Mouse (Mus musculus): ENCODE measurements around the gene Itgb2. TPM values are rescaled to one million over a fixed set of nuclear protein-coding genes. Genes with fewer than 3 reads are reported as not detected.

Itgb2 gene
- polyA plus RNA-seq, 1 experiment from 2014 or later = 10.3 TPM

- 30% methylated on average over 6 of the region's 6 CpGs for WGBS (ENCODE audit: insufficient replicate concordance)
- Histone ChIP-seq H3K4me2 (peak overlapping the region; percentile 15; the same call in 1 of the 2 replicates), H3K9me3 (replicated peaks) (0 out of 2 replicates have a peak, but pooled peaks cover 2% of the 10 kb centered on the region), H3K4me1 (replicated peaks) (peaks cover 62% of the 10 kb centered on the region), H3K27ac (peak overlapping the region; percentile 83), H3K4me3 (replicated peaks) (no peak overlapping the region), H3K9ac (peak overlapping the region; percentile 47; the same call in 1 of the 2 replicates), H3K36me3 (peaks cover 93% of the 10 kb centered on the region), H3K27me3 (no peaks in the 10 kb centered on the region)
- peak; percentile 88 for ATAC-seq (ENCODE audit: low read depth)
- peak; percentile 73 for DNase-seq
Measured at GRCm38 (mm10) chr10:77590812-77591211, 60.8 kb downstream of the Itgb2 start.

GRCm38 (mm10) chr10:77591546-77591945, 61.5 kb downstream of the Itgb2 start:
- Histone ChIP-seq H3K9me3 (replicated peaks) (0 out of 2 replicates have a peak, but pooled peaks cover 2% of the 10 kb centered on the region), H3K27ac (no peak overlapping the region), H3K4me2 (no peak overlapping the region), H3K9ac (no peak overlapping the region), H3K4me3 (replicated peaks) (no peak overlapping the region), H3K36me3 (peaks cover 95% of the 10 kb centered on the region), H3K27me3 (no peaks in the 10 kb centered on the region), H3K4me1 (replicated peaks) (peaks cover 55% of the 10 kb centered on the region)
- no peak for ATAC-seq (ENCODE audit: low read depth)
- DNase-seq = no peak
- WGBS (ENCODE audit: insufficient replicate concordance) = 72% methylated on average over 6 of the region's 6 CpGs

- no peak overlapping the region for H3K27ac ChIP-seq
- H3K27me3 ChIP-seq = no peaks in the 10 kb centered on the region
- no peak overlapping the region for H3K9ac ChIP-seq
- DNase-seq (no peak), ATAC-seq (ENCODE audit: low read depth) (no peak)
- peaks cover 10% of the 10 kb centered on the region for H3K4me1 ChIP-seq (replicated peaks)
- H3K4me2 ChIP-seq = no peak overlapping the region
- 87% methylated on average over 2 of the region's 2 CpGs for WGBS (ENCODE audit: insufficient replicate concordance)
- H3K9me3 ChIP-seq (replicated peaks) = 0 out of 2 replicates have a peak, but pooled peaks cover 2% of the 10 kb centered on the region
- no peak overlapping the region for H3K4me3 ChIP-seq (replicated peaks)
- peaks cover 80% of the 10 kb centered on the region for H3K36me3 ChIP-seq
Measured at GRCm38 (mm10) chr10:77596060-77596459, 66.0 kb downstream of the Itgb2 start.

DNA sequence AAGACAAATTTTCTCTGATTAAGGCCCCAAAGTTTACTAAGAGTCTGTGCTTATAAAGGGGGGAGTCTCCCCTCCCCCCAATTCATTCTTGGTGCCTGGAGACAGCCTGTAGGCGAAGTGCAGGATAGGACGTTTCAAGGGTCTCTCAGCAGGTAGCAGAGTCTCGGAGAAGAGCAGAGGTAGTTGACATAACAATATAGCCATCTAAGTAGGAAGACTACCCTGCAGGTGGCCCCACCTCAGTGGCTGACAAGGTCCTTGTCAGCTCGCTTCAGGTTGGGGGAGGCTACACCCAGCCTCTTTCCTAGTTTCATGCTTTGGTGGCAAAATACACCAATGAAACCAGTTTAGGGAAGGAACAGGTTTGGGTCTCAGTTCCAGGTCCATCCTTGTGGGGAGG, 73.0 kb downstream of the Itgb2 start:
- H3K4me2 ChIP-seq = no peak overlapping the region
- no peak overlapping the region for H3K27ac ChIP-seq
- peaks cover 25% of the 10 kb centered on the region for H3K4me1 ChIP-seq (replicated peaks)
- H3K27me3 ChIP-seq = no peaks in the 10 kb centered on the region
- DNase-seq (no peak), ATAC-seq (ENCODE audit: low read depth) (no peak)
- WGBS (ENCODE audit: insufficient replicate concordance) = 69% methylated on average over 4 of the region's 4 CpGs
- no peak overlapping the region; the same call in 1 of the 2 replicates for H3K9ac ChIP-seq
- no peak overlapping the region for H3K4me3 ChIP-seq (replicated peaks)
- H3K36me3 ChIP-seq = peaks cover 19% of the 10 kb centered on the region
- no peaks in the 10 kb centered on the region for H3K9me3 ChIP-seq (replicated peaks)

DNA sequence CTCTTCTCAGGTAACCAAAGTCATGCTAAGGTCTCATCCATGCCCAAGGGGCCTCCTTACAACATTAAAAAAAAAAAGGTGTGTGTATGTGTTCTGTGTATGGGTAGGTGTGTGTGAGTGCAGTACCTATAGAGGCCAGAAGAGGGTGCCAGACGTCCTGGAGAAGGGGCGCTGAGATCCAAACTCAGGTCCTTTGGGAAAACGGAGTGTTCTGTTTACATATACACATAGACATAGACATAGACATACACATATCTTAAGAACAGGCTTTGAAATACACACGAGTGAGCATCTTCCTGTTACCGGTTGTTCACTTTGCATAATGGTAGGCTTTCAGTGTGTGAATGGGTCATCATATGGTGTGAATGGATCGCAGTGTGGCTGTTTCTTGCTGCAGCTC, 74.1 kb downstream of the Itgb2 start:
- Histone ChIP-seq H3K27me3 (no peaks in the 10 kb centered on the region), H3K36me3 (peaks cover 17% of the 10 kb centered on the region), H3K27ac (no peak overlapping the region), H3K9me3 (replicated peaks) (no peaks in the 10 kb centered on the region), H3K9ac (no peak overlapping the region), H3K4me3 (replicated peaks) (no peak overlapping the region), H3K4me1 (replicated peaks) (peaks cover 33% of the 10 kb centered on the region), H3K4me2 (no peak overlapping the region)
- DNase-seq (no peak), ATAC-seq (ENCODE audit: low read depth) (no peak)
- 80% methylated on average over 6 of the region's 6 CpGs for WGBS (ENCODE audit: insufficient replicate concordance)

DNA sequence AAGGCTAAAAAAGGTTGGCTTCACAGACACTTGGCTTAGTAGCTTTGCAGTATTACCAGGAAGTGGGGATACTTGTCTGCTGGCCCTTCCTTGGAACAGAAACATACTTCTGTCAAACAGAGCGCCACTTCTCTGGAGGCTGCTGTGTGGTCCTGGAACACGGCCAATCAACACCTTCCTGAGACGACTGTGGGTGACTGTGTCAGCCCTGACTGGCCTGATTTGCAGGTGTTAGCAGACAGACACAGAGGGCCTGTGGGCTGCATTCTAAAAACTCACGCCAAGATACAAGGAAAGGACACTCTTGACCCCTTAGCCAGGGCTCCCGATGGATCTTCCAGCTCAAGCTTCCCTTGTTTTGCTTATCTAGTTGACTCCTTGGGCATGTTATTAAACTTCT, 74.9 kb downstream of the Itgb2 start:
- Histone ChIP-seq H3K27me3 (no peaks in the 10 kb centered on the region), H3K36me3 (peaks cover 23% of the 10 kb centered on the region), H3K9ac (no peak overlapping the region), H3K4me1 (replicated peaks) (peaks cover 40% of the 10 kb centered on the region), H3K27ac (0 out of 2 replicates have a peak overlapping the region, but pooled peaks have one; percentile 18), H3K4me2 (no peak overlapping the region), H3K4me3 (replicated peaks) (no peak overlapping the region), H3K9me3 (replicated peaks) (no peaks in the 10 kb centered on the region)
- DNase-seq (no peak), ATAC-seq (ENCODE audit: low read depth) (no peak)
- 79% methylated on average over 5 of the region's 5 CpGs for WGBS (ENCODE audit: insufficient replicate concordance)

DNA sequence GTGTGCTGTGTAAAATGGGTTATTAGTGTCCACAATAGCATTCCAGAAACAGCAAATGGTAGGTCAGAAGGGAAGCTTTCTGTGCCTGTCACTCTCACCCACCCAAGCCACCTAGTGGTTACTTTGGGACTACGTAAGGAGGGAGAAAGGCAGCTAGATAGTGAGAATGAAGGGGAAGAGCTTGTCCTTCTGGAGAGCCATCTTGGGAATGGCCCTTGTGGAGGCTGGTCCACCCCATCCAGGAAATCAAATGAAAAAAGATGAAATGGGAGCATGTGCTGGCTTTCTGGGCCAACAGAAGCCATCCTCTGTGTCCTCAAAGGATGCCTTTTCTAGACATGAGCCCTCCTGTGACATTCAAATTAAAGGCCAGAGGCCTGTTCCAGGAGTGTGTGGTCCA, 75.3 kb downstream of the Itgb2 start:
- H3K36me3 ChIP-seq = peaks cover 27% of the 10 kb centered on the region
- DNase-seq (peak; percentile 49), ATAC-seq (ENCODE audit: low read depth) (0 out of 2 replicates have a peak, but pooled peaks have one; percentile 13)
- H3K9me3 ChIP-seq (replicated peaks) = no peaks in the 10 kb centered on the region
- peak overlapping the region; percentile 97 for H3K27ac ChIP-seq
- peak overlapping the region; percentile 81; the same call in 1 of the 2 replicates for H3K9ac ChIP-seq
- 11% methylated on average over 1 of the region's 1 CpGs for WGBS (ENCODE audit: insufficient replicate concordance)
- H3K4me3 ChIP-seq (replicated peaks) = peak overlapping the region; percentile 81
- peak overlapping the region; percentile 96 for H3K4me2 ChIP-seq
- H3K4me1 ChIP-seq (replicated peaks) = peaks cover 44% of the 10 kb centered on the region
- H3K27me3 ChIP-seq = no peaks in the 10 kb centered on the region

GRCm38 (mm10) chr10:77605908-77606826, 76.1 kb downstream of the Itgb2 start, which contains the start of the genes Sumo3 and Gm49325:
TSS of gene Sumo3 (plus strand) at chr10:77606097.
TSS of gene Gm49325 (plus strand) at chr10:77606197.
- H3K4me3 ChIP-seq (replicated peaks) = peak within 1 kb of the TSS; percentile 81
- ATAC-seq (ENCODE audit: low read depth) (peak; percentile 83), DNase-seq (peak; percentile 99)
- under 1% methylated on average over 90 of the region's 119 CpGs for WGBS (ENCODE audit: insufficient replicate concordance)
- H3K9ac ChIP-seq = peak within 1 kb of the TSS; percentile 87
- H3K36me3 ChIP-seq = peaks cover 35% of the 10 kb centered on the region
- H3K27ac ChIP-seq = peak within 1 kb of the TSS; percentile 97
- H3K27me3 ChIP-seq = no peaks in the 10 kb centered on the region
- peaks cover 51% of the 10 kb centered on the region for H3K4me1 ChIP-seq (replicated peaks)
- H3K9me3 ChIP-seq (replicated peaks) = no peaks in the 10 kb centered on the region
- H3K4me2 ChIP-seq = peak within 1 kb of the TSS; percentile 96

DNA sequence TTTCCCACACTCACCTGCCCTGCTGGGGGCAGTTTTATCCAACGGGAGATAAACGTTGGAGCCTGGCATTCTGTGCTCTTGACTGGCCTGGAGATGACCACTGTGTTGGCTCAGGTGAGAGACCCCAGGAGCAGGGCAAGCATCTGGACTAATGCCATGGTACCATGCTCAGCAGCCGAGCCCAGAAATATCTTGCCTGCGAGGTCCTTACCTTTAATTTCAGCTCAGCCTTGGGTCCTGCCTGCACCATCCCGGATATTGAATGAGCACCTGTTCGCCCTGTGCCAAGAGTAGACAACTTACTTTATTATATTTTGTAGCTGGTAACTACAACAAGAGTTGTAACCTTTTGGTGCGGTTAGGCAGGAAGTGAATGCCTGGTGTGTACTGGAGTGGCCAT, 76.8 kb downstream of the Itgb2 start:
- ATAC-seq (ENCODE audit: low read depth) = peak; percentile 36
- Histone ChIP-seq H3K9ac (peak overlapping the region; percentile 87), H3K4me2 (peak overlapping the region; percentile 96), H3K4me3 (replicated peaks) (peak overlapping the region; percentile 81), H3K36me3 (peaks cover 42% of the 10 kb centered on the region), H3K27me3 (no peaks in the 10 kb centered on the region), H3K4me1 (replicated peaks) (peaks cover 56% of the 10 kb centered on the region), H3K27ac (peak overlapping the region; percentile 97), H3K9me3 (replicated peaks) (no peaks in the 10 kb centered on the region)
- WGBS (ENCODE audit: insufficient replicate concordance) = 11% methylated on average over 7 of the region's 7 CpGs
- DNase-seq = no peak

GRCm38 (mm10) chr10:77607441-77607840, 77.4 kb downstream of the Itgb2 start:
- DNase-seq (no peak), ATAC-seq (ENCODE audit: low read depth) (no peak)
- WGBS (ENCODE audit: insufficient replicate concordance) = 53% methylated on average over 5 of the region's 5 CpGs
- H3K9me3 ChIP-seq (replicated peaks) = no peaks in the 10 kb centered on the region
- no peaks in the 10 kb centered on the region for H3K27me3 ChIP-seq
- peak overlapping the region; percentile 97 for H3K27ac ChIP-seq
- peak overlapping the region; percentile 81 for H3K4me3 ChIP-seq (replicated peaks)
- peak overlapping the region; percentile 96 for H3K4me2 ChIP-seq
- peak overlapping the region; percentile 87 for H3K9ac ChIP-seq
- peaks cover 56% of the 10 kb centered on the region for H3K4me1 ChIP-seq (replicated peaks)
- peaks cover 47% of the 10 kb centered on the region for H3K36me3 ChIP-seq

DNA sequence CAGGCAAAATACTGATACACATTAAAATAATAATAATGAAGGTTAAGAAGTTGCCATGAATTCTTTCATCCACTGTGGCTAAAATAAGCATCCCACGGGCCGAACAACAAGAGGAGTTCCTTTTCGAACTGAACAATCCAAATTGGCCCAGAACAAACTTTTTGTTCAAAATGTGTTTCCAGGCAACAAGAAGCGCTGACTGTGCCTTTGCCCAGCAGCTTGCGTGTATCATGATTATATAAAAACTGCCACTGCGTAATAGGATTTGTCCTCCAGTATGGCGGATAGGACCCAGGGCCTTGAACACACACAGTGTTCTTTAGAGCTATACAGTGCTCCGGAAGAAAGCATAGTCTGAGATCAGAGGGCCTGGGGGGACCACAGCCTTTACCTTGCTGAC, 78.5 kb downstream of the Itgb2 start:
- no peak overlapping the region for H3K27ac ChIP-seq
- no peak overlapping the region for H3K9ac ChIP-seq
- peaks cover 57% of the 10 kb centered on the region for H3K36me3 ChIP-seq
- no peak for ATAC-seq (ENCODE audit: low read depth)
- H3K4me2 ChIP-seq = 0 out of 2 replicates have a peak overlapping the region, but pooled peaks have one; percentile 96
- 90% methylated on average over 8 of the region's 8 CpGs for WGBS (ENCODE audit: insufficient replicate concordance)
- H3K4me1 ChIP-seq (replicated peaks) = peaks cover 67% of the 10 kb centered on the region
- DNase-seq = no peak
- no peak overlapping the region for H3K4me3 ChIP-seq (replicated peaks)
- no peaks in the 10 kb centered on the region for H3K27me3 ChIP-seq
- no peaks in the 10 kb centered on the region for H3K9me3 ChIP-seq (replicated peaks)

Measured in liver, embryonic 13.5 days (tissue).